Mouse (Mus musculus) myocyte (in vitro differentiated cells): ENCODE results near the gene Mthfd1. TPM values are rescaled to one million over a fixed set of nuclear protein-coding genes. Genes with fewer than 3 reads are reported as not detected.
A peak's percentile ranks its signal among the peaks of the same experiment; 100 is the strongest.
"Not testable (repeated sequence)": the region's sequence is repeated elsewhere in the genome, so short reads cannot be mapped to it uniquely, and the experiment has no call there.

Experiments used
- H3K27me3 ChIP-seq: one replicate; pipeline ENCODE4 v1.6.1; 2011; ENCODE audit not compliant: control insufficient read depth, insufficient read depth, insufficient read length
- H3K36me3 ChIP-seq: one replicate; pipeline ENCODE4 v1.6.1; 2011; ENCODE audit not compliant: control insufficient read depth, insufficient read depth
- H3K4me2 ChIP-seq: one replicate; pipeline ENCODE4 v1.6.1; 2011; ENCODE audit warnings: low read depth, control low read depth
- H3K4me3 ChIP-seq: one replicate; pipeline ENCODE4 v1.5.1; 2011; ENCODE audit warnings: mild to moderate bottlenecking, control low read depth, moderate library complexity
- H3K79me2 ChIP-seq: one replicate; pipeline ENCODE4 v1.6.1; 2011; ENCODE audit not compliant: control insufficient read depth, insufficient read depth
- H3ac ChIP-seq: one replicate; pipeline ENCODE4 v1.6.1; 2011; ENCODE audit not compliant: control insufficient read depth, insufficient read length
- CEBPB ChIP-seq: IDR thresholded peaks from 2 replicates; pipeline ENCODE4 v1.6.1; 2011; ENCODE audit warnings: mild to moderate bottlenecking, moderate library complexity; ENCODE audit not compliant: poor library complexity, insufficient read depth, severe bottlenecking
- E2F4 ChIP-seq: IDR thresholded peaks from one replicate; pipeline ENCODE4 v1.6.1; 2011; ENCODE audit warnings: mild to moderate bottlenecking, control low read depth, moderate library complexity; ENCODE audit not compliant: insufficient read depth
- MAX ChIP-seq: IDR thresholded peaks from one replicate; pipeline ENCODE4 v1.6.1; 2011; ENCODE audit warnings: low read depth, mild to moderate bottlenecking, control low read depth
- MYOD1 ChIP-seq, 3 experiments: IDR thresholded peaks; one replicate each; pipeline ENCODE4 v1.6.1; 2011; ENCODE audit warnings: control low read depth in 2 of 3, low read depth in 2 of 3, mild to moderate bottlenecking in 2 of 3, moderate library complexity in 1 of 3; ENCODE audit not compliant: insufficient read length in 2 of 3, control insufficient read depth in 1 of 3
- MYOG ChIP-seq, 3 experiments: IDR thresholded peaks; one replicate each; pipeline ENCODE4 v1.6.1; 2011; ENCODE audit warnings: control low read depth in 2 of 3, low read depth in 2 of 3, mild to moderate bottlenecking in 2 of 3; ENCODE audit not compliant: insufficient read length in 2 of 3, control insufficient read depth in 1 of 3, insufficient read depth in 1 of 3
- POLR2A ChIP-seq: IDR thresholded peaks from one replicate; pipeline ENCODE4 v1.6.1; 2011; ENCODE audit warnings: low read depth, mild to moderate bottlenecking, control low read depth, moderate library complexity; ENCODE audit not compliant: insufficient read length
- POLR2AphosphoS2 ChIP-seq: IDR thresholded peaks from one replicate; pipeline ENCODE4 v1.6.1; 2011; ENCODE audit warnings: low read depth, control low read depth; ENCODE audit not compliant: insufficient read length
- REST ChIP-seq: IDR thresholded peaks from one replicate; pipeline ENCODE4 v1.6.1; 2011; ENCODE audit warnings: mild to moderate bottlenecking, control low read depth, moderate library complexity; ENCODE audit not compliant: insufficient read depth, insufficient read length
- SRF ChIP-seq: IDR thresholded peaks from one replicate; pipeline ENCODE4 v1.6.1; 2011; ENCODE audit warnings: low read depth; ENCODE audit not compliant: control insufficient read depth, insufficient read length
- TCF12 ChIP-seq: IDR thresholded peaks from one replicate; pipeline ENCODE4 v1.6.1; 2011; ENCODE audit warnings: mild to moderate bottlenecking, control low read depth; ENCODE audit not compliant: poor library complexity, insufficient read depth, severe bottlenecking
- TCF3 ChIP-seq: IDR thresholded peaks from one replicate; pipeline ENCODE4 v1.6.1; 2011; ENCODE audit warnings: low read depth, control low read depth; ENCODE audit not compliant: insufficient read length
- USF1 ChIP-seq: IDR thresholded peaks from one replicate; pipeline ENCODE4 v1.6.1; 2011; ENCODE audit warnings: low read depth, mild to moderate bottlenecking, control low read depth, moderate library complexity
- polyA plus RNA-seq: library from polyadenylated mRNA; unstranded; fragments of >200 nt; fragmentation: generic; extraction: Trizol; gene quantifications from one replicate; pipeline ENCODE4 v1.2.1, GENCODE M21; 2012; ENCODE audit warnings: missing spikeins

Gene Mthfd1
- 31.8 TPM for polyA plus RNA-seq

- Histone ChIP-seq H3ac (peak within 1 kb of the TSS; percentile 39), H3K79me2 (peaks cover 42% of the 10 kb centered on the region), H3K4me3 (peak within 1 kb of the TSS; percentile 95), H3K36me3 (no peaks in the 10 kb centered on the region), H3K4me2 (peak within 1 kb of the TSS; percentile 96), H3K27me3 (no peaks in the 10 kb centered on the region)
- TF ChIP-seq USF1 (peak; percentile 78), POLR2A (peak; percentile 46), E2F4 (peak; percentile 72), POLR2AphosphoS2 (peak; percentile 49), MYOG (IDR thresholded peaks at IDR 0.05; ENCODE audit: control insufficient read depth in 1 of 3, insufficient read depth in 1 of 3, insufficient read length in 2 of 3, low read depth in 2 of 3) (no peak), MYOD1 (IDR thresholded peaks at IDR 0.05; ENCODE audit: control insufficient read depth in 1 of 3, insufficient read length in 2 of 3, low read depth in 2 of 3) (no peak), TCF12 (no peak), MAX (peak; percentile 59), SRF (no peak), TCF3 (no peak), REST (no peak), CEBPB (no peak)
These were observed at the start of gene Mthfd1 for GRCm38 (mm10) chr12:76254725-76255498. TSS of gene Mthfd1 (plus strand) at chr12:76255298.

- Histone ChIP-seq H3ac (no peak overlapping the region), H3K4me2 (no peak overlapping the region), H3K79me2 (no peaks in the 10 kb centered on the region), H3K4me3 (no peak overlapping the region), H3K27me3 (no peaks in the 10 kb centered on the region), H3K36me3 (no peaks in the 10 kb centered on the region)
- TF ChIP-seq POLR2AphosphoS2 (no peak), POLR2A (no peak), REST (no peak), MYOD1 (IDR thresholded peaks at IDR 0.05; ENCODE audit: control insufficient read depth in 1 of 3, insufficient read length in 2 of 3, low read depth in 2 of 3) (no peak), CEBPB (no peak), E2F4 (no peak)
These were observed 45.6 kb upstream of the Mthfd1 start for GRCm38 (mm10) chr12:76209429-76209974.

GRCm38 (mm10) chr12:76215121-76215520 is 40.0 kb upstream of the Mthfd1 start:
- H3K27me3 ChIP-seq, result no peaks in the 10 kb centered on the region
- no peak overlapping the region for H3ac ChIP-seq
- TF ChIP-seq MYOD1 (IDR thresholded peaks at IDR 0.05; ENCODE audit: control insufficient read depth in 1 of 3, insufficient read length in 2 of 3, low read depth in 2 of 3) (no peak), POLR2AphosphoS2 (no peak), POLR2A (no peak), CEBPB (no peak), MAX (no peak), MYOG (IDR thresholded peaks at IDR 0.05; ENCODE audit: control insufficient read depth in 1 of 3, insufficient read depth in 1 of 3, insufficient read length in 2 of 3, low read depth in 2 of 3) (no peak), E2F4 (no peak), USF1 (no peak), TCF3 (no peak), TCF12 (no peak), REST (no peak), SRF (no peak)
- H3K4me2 ChIP-seq, result no peak overlapping the region
- no peaks in the 10 kb centered on the region for H3K79me2 ChIP-seq
- no peaks in the 10 kb centered on the region for H3K36me3 ChIP-seq
- H3K4me3 ChIP-seq, result no peak overlapping the region

- Histone ChIP-seq H3K36me3 (no peaks in the 10 kb centered on the region), H3K4me2 (no peak overlapping the region), H3K27me3 (no peaks in the 10 kb centered on the region), H3K79me2 (no peaks in the 10 kb centered on the region), H3ac (no peak overlapping the region), H3K4me3 (no peak overlapping the region)
- TF ChIP-seq USF1 (no peak), POLR2AphosphoS2 (no peak), MYOG (IDR thresholded peaks at IDR 0.05; ENCODE audit: control insufficient read depth in 1 of 3, insufficient read depth in 1 of 3, insufficient read length in 2 of 3, low read depth in 2 of 3) (no peak), MAX (no peak), TCF12 (no peak), CEBPB (no peak), POLR2A (no peak), SRF (no peak), E2F4 (no peak), REST (no peak), MYOD1 (IDR thresholded peaks at IDR 0.05; ENCODE audit: control insufficient read depth in 1 of 3, insufficient read length in 2 of 3, low read depth in 2 of 3) (no peak), TCF3 (no peak)
These were observed 38.4 kb upstream of the Mthfd1 start for GRCm38 (mm10) chr12:76216716-76217115.

GRCm38 (mm10) chr12:76222104-76222503 is 33.0 kb upstream of the Mthfd1 start:
- not testable (repeated sequence) for H3K27me3 ChIP-seq, H3K36me3 ChIP-seq, H3K4me3 ChIP-seq, H3K79me2 ChIP-seq, H3K4me2 ChIP-seq, H3ac ChIP-seq
